Mouse (Mus musculus) bone marrow macrophage, adult 2 months (primary cell): ENCODE measurements around the gene Ptprg. TPM values are rescaled to one million over a fixed set of nuclear protein-coding genes. Genes with fewer than 3 reads are reported as not detected.

Source experiments
- H3K27ac ChIP-seq: 2 replicates; pipeline ENCODE4 v1.5.1; 2012; ENCODE audit warnings: low read depth, low read length; ENCODE audit not compliant: insufficient read depth
- H3K4me1 ChIP-seq: 2 replicates; pipeline ENCODE4 v1.6.1; 2012; ENCODE audit warnings: low read length; ENCODE audit not compliant: control insufficient read depth, insufficient read depth
- H3K4me3 ChIP-seq: 2 replicates; pipeline ENCODE4 v1.5.1; 2012; ENCODE audit warnings: mild to moderate bottlenecking, low read length, moderate library complexity; ENCODE audit not compliant: insufficient read depth
- CTCF ChIP-seq: IDR thresholded peaks from 2 replicates; pipeline ENCODE4 v1.5.1; 2012; ENCODE audit warnings: low read depth, mild to moderate bottlenecking, low read length, moderate library complexity
- POLR2A ChIP-seq: IDR thresholded peaks from 2 replicates; pipeline ENCODE4 v1.6.1; 2012; ENCODE audit warnings: mild to moderate bottlenecking, low read depth, low read length, borderline replicate concordance
- polyA plus RNA-seq: library from polyadenylated mRNA; stranded (reverse); fragments of >200 nt; gene quantifications from 2 replicates; pipeline ENCODE4 v1.2.4, GENCODE M21; 2012; ENCODE audit not compliant: missing spikeins, insufficient read depth, insufficient read length

Gene Ptprg
- polyA plus RNA-seq, 1 experiment = 0.76 TPM

DNA sequence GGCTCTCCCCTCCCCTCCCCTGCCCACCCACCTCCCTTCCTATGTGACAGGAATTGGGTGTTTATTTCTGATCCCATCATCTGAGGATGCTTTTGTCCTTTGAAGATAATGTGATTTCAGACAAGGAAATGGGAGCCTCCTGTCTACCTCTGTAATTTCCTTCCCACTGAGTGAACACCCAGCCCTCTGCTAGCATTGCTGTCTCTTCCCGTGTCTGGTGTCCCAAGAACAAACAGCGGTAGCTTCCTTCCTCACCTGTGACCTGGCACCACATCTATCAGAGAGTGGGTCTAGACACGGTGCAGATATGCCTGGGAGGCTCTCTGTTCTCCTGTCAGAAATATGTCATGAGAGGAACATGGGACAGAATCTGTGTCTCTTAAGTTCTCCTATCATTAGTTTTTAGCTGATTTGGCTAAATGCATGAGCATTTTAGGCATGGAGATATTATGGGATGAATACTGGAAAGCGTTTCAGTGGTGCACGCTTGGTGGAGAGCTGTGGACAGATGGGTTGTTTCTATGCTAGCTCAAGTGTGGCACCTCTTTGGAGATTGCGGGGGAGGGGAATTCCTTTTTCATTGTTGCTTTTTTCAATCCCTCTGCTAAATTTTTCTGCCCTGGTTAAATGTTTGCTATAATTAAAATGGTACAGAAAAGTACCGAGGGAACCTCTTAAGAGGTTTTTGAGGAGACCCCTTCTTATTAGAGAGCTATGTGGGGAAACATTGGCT is 509.5 kb downstream of the Ptprg start:
- no peak for TF ChIP-seq POLR2A
- no peak for TF ChIP-seq CTCF
- Histone ChIP-seq H3K4me3 (no peak overlapping the region), H3K27ac (no peak overlapping the region), H3K4me1 (no peaks in the 10 kb centered on the region)

DNA sequence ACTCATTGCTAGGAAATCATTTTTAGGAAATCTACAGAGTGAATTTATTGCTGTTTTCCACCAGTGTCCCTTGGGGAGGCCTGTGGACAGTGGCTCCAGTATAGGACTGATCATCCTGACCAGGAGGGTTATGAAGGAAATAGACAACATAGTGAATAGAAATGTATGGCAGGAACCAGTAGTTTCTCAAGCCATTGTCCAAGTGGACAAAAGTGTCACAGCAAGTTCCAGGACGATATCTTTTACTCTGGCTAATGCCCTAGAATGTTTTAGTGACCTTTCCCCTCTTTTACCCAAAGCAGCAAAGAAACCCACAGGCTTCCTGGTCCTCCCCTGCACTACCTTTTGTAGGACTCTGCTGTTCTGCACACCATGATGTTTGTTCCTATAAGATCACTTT is 511.7 kb downstream of the Ptprg start:
- no peaks in the 10 kb centered on the region for H3K4me1 ChIP-seq
- no peak overlapping the region for H3K4me3 ChIP-seq
- TF ChIP-seq CTCF (no peak), POLR2A (no peak)
- no peak overlapping the region for H3K27ac ChIP-seq

DNA sequence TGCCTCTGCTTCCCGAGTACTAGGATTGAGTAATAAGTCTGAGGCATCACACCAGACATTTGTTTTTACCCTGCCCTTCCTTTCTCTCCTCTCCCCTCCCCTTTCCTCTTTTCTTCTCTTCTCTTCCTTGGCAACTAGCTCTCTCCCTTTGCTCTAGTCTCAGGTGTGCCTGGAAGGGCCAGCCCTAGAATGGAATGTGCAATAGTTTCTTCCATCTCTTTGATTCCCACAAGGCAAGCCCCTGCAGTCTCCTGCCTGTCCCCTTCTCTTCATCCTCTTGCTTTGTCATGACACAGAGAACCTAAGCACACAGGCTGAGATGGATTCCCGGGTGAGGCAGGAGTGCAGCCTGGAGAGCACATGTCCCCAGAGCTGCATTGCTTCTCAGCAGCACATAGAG is 512.4 kb downstream of the Ptprg start:
- Histone ChIP-seq H3K4me1 (no peaks in the 10 kb centered on the region), H3K27ac (no peak overlapping the region), H3K4me3 (no peak overlapping the region)
- TF ChIP-seq POLR2A = no peak
- TF ChIP-seq CTCF = no peak

DNA sequence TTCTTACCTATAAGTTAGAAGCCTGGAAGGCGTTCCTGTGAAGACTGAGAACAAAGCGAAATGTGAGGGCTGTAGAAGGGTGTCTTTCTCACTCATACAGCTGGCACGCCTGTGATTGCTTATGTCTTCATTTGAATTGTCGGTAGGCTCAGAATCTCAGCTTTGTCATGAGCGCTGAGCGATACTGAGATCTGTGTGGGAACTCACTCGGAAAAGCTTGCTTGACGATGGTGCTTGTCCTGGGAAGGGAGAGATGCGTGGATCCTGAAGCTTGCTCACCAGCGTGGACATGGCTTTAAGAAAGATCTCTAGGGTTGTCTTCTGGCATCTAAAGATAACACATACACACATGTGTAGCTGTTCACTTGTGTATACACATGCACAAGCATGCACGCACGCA is 516.4 kb downstream of the Ptprg start:
- Histone ChIP-seq H3K4me1 (no peaks in the 10 kb centered on the region), H3K4me3 (no peak overlapping the region), H3K27ac (no peak overlapping the region)
- no peak for TF ChIP-seq CTCF
- no peak for TF ChIP-seq POLR2A

GRCm38 (mm10) chr14:12070361-12070760 is 517.0 kb downstream of the Ptprg start:
- no peak overlapping the region for H3K27ac ChIP-seq
- no peak overlapping the region for H3K4me3 ChIP-seq
- H3K4me1 ChIP-seq = no peaks in the 10 kb centered on the region
- TF ChIP-seq CTCF (no peak), POLR2A (no peak)

GRCm38 (mm10) chr14:12070856-12071465 is 517.6 kb downstream of the Ptprg start:
- TF ChIP-seq CTCF (no peak), POLR2A (no peak)
- no peaks in the 10 kb centered on the region for H3K4me1 ChIP-seq

GRCm38 (mm10) chr14:12072026-12072861 is 518.9 kb downstream of the Ptprg start:
- Histone ChIP-seq H3K4me3 (no peak overlapping the region), H3K4me1 (no peaks in the 10 kb centered on the region), H3K27ac (no peak overlapping the region)
- TF ChIP-seq POLR2A = no peak
- TF ChIP-seq CTCF = no peak

More at GRCm38 (mm10) chr14:12070856-12071465, 517.6 kb downstream of the Ptprg start:
- Histone ChIP-seq H3K4me3 (no peak overlapping the region), H3K27ac (no peak overlapping the region)

DNA sequence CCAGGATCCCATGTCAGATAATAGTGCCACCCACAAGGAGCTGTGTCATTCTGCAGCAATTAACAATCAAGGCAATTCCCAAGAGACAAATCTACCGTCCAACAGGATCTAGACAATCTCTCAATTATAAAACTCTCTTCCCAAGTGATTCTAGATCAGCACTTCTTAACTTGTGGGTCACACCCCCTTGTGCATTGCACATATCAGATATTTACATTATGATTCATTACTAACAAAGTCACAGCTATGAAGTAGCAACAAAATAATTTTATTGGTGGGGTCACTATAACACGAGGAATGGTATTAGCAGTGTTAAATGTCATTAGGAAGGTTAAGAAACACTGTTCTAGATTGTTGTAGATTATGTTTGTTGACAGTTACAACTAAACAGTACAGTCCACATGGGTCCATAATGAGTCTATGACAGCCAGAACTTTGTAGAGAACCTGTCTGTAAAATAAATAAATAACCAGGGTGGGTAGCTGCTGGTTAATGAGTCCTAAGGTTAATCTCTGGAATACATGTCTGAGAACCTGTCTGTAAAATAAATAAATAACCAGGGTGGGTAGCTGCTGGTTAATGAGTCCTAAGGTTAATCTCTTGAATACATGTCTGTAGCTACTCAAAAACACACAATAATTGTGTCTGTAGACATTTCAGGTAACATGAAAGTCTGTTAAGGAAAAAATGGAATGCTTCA is 520.2 kb downstream of the Ptprg start:
- no peaks in the 10 kb centered on the region for H3K4me1 ChIP-seq
- H3K27ac ChIP-seq = no peak overlapping the region
- TF ChIP-seq POLR2A (no peak), CTCF (no peak)

GRCm38 (mm10) chr14:12077193-12077592 is 523.9 kb downstream of the Ptprg start:
- no peaks in the 10 kb centered on the region for H3K4me1 ChIP-seq
- no peak overlapping the region for H3K27ac ChIP-seq
- no peak overlapping the region for H3K4me3 ChIP-seq
- TF ChIP-seq POLR2A (no peak), CTCF (no peak)

More for the DNA sequence above, 520.2 kb downstream of the Ptprg start:
- H3K4me3 ChIP-seq = no peak overlapping the region

- no peak overlapping the region for H3K27ac ChIP-seq
- TF ChIP-seq POLR2A = no peak
- TF ChIP-seq CTCF = no peak
- H3K4me1 ChIP-seq = no peaks in the 10 kb centered on the region
- no peak overlapping the region for H3K4me3 ChIP-seq
These were observed 525.9 kb downstream of the Ptprg start for GRCm38 (mm10) chr14:12079250-12079649.
